Mouse (Mus musculus): ENCODE data around the gene Naa16. TPM values are rescaled to one million over a fixed set of nuclear protein-coding genes. Genes with fewer than 3 reads are reported as not detected.

The Naa16 gene
- total RNA-seq, 2 experiments from 2014 or later, result 10.7 to 11.4 TPM

DNA sequence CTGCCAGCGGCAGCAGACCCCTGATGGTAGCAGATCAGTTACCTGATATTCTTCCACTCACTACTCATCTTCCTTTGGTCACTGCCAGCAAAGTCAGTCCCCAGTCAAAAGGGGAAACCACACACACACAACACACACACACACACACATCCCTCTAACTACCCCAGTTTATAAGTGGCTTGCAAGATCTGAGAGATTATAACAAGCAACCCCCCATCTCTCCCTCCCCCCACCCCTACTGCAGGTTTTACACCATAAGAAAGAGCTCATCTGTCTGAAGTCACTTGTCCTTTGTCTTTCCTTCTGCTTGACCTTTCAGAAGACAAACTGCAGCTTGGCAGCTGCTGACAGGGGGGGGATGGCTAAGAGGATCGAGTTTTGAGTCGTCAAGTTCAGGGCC, 115.1 kb downstream of the Naa16 start:
- no peak for DNase-seq

Other genes with a start within 250 kb of the Naa16 start
- gene Zfp957, start 143.4 kb downstream of the Naa16 start, total RNA-seq (2021), result not detected
- gene Rgcc, start 89.1 kb downstream of the Naa16 start, total RNA-seq (2021), result 100 to 1,000 TPM; 112 to 122 TPM
- gene Mtrf1, start 7.0 kb upstream of the Naa16 start, total RNA-seq (2021), result 1 to 10 TPM; 8.3 to 8.6 TPM
- 1 to 10 TPM; 8.9 to 9.1 TPM for gene Kbtbd7, start 35.7 kb upstream of the Naa16 start, total RNA-seq (2021)
- under 1 TPM; 0.12 to 0.39 TPM for gene Kbtbd6, start 61.1 kb upstream of the Naa16 start, total RNA-seq (2021)
- gene Elf1, start 90.4 kb upstream of the Naa16 start, total RNA-seq (2021), result 10 to 100 TPM; 12.4 to 15.0 TPM
- 10 to 100 TPM; 20.5 to 21.7 TPM for gene Wbp4, start 90.7 kb upstream of the Naa16 start, total RNA-seq (2021)
- 10 to 100 TPM; 68.8 TPM for gene Sugt1, start 196.9 kb upstream of the Naa16 start, total RNA-seq (2021)

Data from heart, adult 18-20 months (tissue).